Mouse (Mus musculus): Measurements from ENCODE around the gene Uchl4.

Uchl4 gene

GRCm38 (mm10) chr9:64234768-64235435 is at the start of gene Uchl4:
Uchl4 (plus strand) TSS chr9:64235201.
- no peak for DNase-seq (ENCODE audit: low read depth, low spot score)

- no peak for DNase-seq (ENCODE audit: low read depth, low spot score)
Observed at GRCm38 (mm10) chr9:64193879-64194278, 41.1 kb upstream of the Uchl4 start.

GRCm38 (mm10) chr9:64195554-64195953 is 39.4 kb upstream of the Uchl4 start:
- DNase-seq (ENCODE audit: low read depth, low spot score) = no peak

GRCm38 (mm10) chr9:64197524-64197923 is 37.5 kb upstream of the Uchl4 start:
- peak; percentile 52 for DNase-seq (ENCODE audit: low read depth, low spot score)

- peak; percentile 46 for DNase-seq (ENCODE audit: low read depth, low spot score)
Observed at GRCm38 (mm10) chr9:64198068-64198762, 36.8 kb upstream of the Uchl4 start.

- peak; percentile 92 for DNase-seq (ENCODE audit: low read depth, low spot score)
Observed at GRCm38 (mm10) chr9:64198763-64199418, 36.1 kb upstream of the Uchl4 start.

- peak; percentile 66 for DNase-seq (ENCODE audit: low read depth, low spot score)
Observed at GRCm38 (mm10) chr9:64199897-64200296, 35.1 kb upstream of the Uchl4 start.

- no peak for DNase-seq (ENCODE audit: low read depth, low spot score)
Observed at GRCm38 (mm10) chr9:64202331-64202730, 32.7 kb upstream of the Uchl4 start.

- no peak for DNase-seq (ENCODE audit: low read depth, low spot score)
Observed at GRCm38 (mm10) chr9:64202866-64203265, 32.1 kb upstream of the Uchl4 start.

- DNase-seq (ENCODE audit: low read depth, low spot score) = no peak
Observed at GRCm38 (mm10) chr9:64207509-64208084, 27.4 kb upstream of the Uchl4 start.

- no peak for DNase-seq (ENCODE audit: low read depth, low spot score)
Observed at GRCm38 (mm10) chr9:64214452-64214851, 20.5 kb upstream of the Uchl4 start.

- no peak for DNase-seq (ENCODE audit: low read depth, low spot score)
Observed at GRCm38 (mm10) chr9:64216090-64216489, 18.9 kb upstream of the Uchl4 start.

GRCm38 (mm10) chr9:64216641-64217040 is 18.4 kb upstream of the Uchl4 start:
- DNase-seq (ENCODE audit: low read depth, low spot score) = no peak

GRCm38 (mm10) chr9:64217887-64218286 is 17.1 kb upstream of the Uchl4 start:
- no peak for DNase-seq (ENCODE audit: low read depth, low spot score)

- no peak for DNase-seq (ENCODE audit: low read depth, low spot score)
Observed at GRCm38 (mm10) chr9:64219305-64219704, 15.7 kb upstream of the Uchl4 start.

- peak; percentile 36 for DNase-seq (ENCODE audit: low read depth, low spot score)
Observed at GRCm38 (mm10) chr9:64219772-64220420, 15.1 kb upstream of the Uchl4 start.

- DNase-seq (ENCODE audit: low read depth, low spot score) = no peak
Observed at GRCm38 (mm10) chr9:64220603-64221002, 14.4 kb upstream of the Uchl4 start.

- DNase-seq (ENCODE audit: low read depth, low spot score) = no peak
Observed at GRCm38 (mm10) chr9:64221480-64221879, 13.5 kb upstream of the Uchl4 start.

GRCm38 (mm10) chr9:64222098-64222497 is 12.9 kb upstream of the Uchl4 start:
- no peak for DNase-seq (ENCODE audit: low read depth, low spot score)

- no peak for DNase-seq (ENCODE audit: low read depth, low spot score)
Observed at GRCm38 (mm10) chr9:64225805-64226204, 9.2 kb upstream of the Uchl4 start.

- DNase-seq (ENCODE audit: low read depth, low spot score) = no peak
Observed at GRCm38 (mm10) chr9:64227736-64228135, 7.3 kb upstream of the Uchl4 start.

- no peak for DNase-seq (ENCODE audit: low read depth, low spot score)
Observed at GRCm38 (mm10) chr9:64228972-64229371, 6.0 kb upstream of the Uchl4 start.

All from ES-CJ7 (cell line).